Mouse (Mus musculus): ENCODE measurements around the gene Sesn1. TPM values are rescaled to one million over a fixed set of nuclear protein-coding genes. Genes with fewer than 3 reads are reported as not detected.

Gene Sesn1
- polyA plus RNA-seq, 1 experiment: 9.7 TPM

GRCm38 (mm10) chr10:41901864-41902263, 92.1 kb downstream of the Sesn1 start:
- Histone ChIP-seq H3ac (ENCODE audit: control insufficient read depth, insufficient read length) (no peak overlapping the region), H3K4me3 (no peak overlapping the region), H3K36me3 (ENCODE audit: control insufficient read depth, insufficient read depth) (peaks cover 21% of the 10 kb centered on the region), H3K4me2 (ENCODE audit: low read depth) (no peak overlapping the region), H3K79me2 (ENCODE audit: control insufficient read depth, insufficient read depth) (no peaks in the 10 kb centered on the region), H3K27me3 (ENCODE audit: control insufficient read depth, insufficient read depth, insufficient read length) (no peaks in the 10 kb centered on the region)
- no peak for TF ChIP-seq E2F4 (IDR thresholded peaks at IDR 0.05; ENCODE audit: insufficient read depth)
- TF ChIP-seq TCF12 (IDR thresholded peaks at IDR 0.05; ENCODE audit: insufficient read depth, poor library complexity, severe bottlenecking): no peak
- TF ChIP-seq SRF (IDR thresholded peaks at IDR 0.05; ENCODE audit: control insufficient read depth, insufficient read length, low read depth): no peak
- no peak for TF ChIP-seq CEBPB (IDR thresholded peaks at IDR 0.05; ENCODE audit: insufficient read depth, poor library complexity, severe bottlenecking)
- TF ChIP-seq REST (IDR thresholded peaks at IDR 0.05; ENCODE audit: insufficient read depth, insufficient read length): no peak
- no peak for TF ChIP-seq USF1 (IDR thresholded peaks at IDR 0.05; ENCODE audit: low read depth)
- TF ChIP-seq MYOG (IDR thresholded peaks at IDR 0.05; ENCODE audit: control insufficient read depth in 1 of 3, insufficient read depth in 1 of 3, insufficient read length in 2 of 3, low read depth in 2 of 3): peak in 2 of 3 experiments; percentile 86 to 87
- TF ChIP-seq TCF3 (IDR thresholded peaks at IDR 0.05; ENCODE audit: insufficient read length, low read depth): no peak
- no peak for TF ChIP-seq MAX (IDR thresholded peaks at IDR 0.05; ENCODE audit: low read depth)
- TF ChIP-seq POLR2AphosphoS2 (IDR thresholded peaks at IDR 0.05; ENCODE audit: insufficient read length, low read depth): no peak
- TF ChIP-seq MYOD1 (IDR thresholded peaks at IDR 0.05; ENCODE audit: control insufficient read depth in 1 of 3, insufficient read length in 2 of 3, low read depth in 2 of 3): peak; percentile 37 to 85 (median 43)
- no peak for TF ChIP-seq POLR2A (IDR thresholded peaks at IDR 0.05; ENCODE audit: insufficient read length, low read depth)

- Histone ChIP-seq H3K4me3 (no peak overlapping the region), H3K27me3 (ENCODE audit: control insufficient read depth, insufficient read depth, insufficient read length) (no peaks in the 10 kb centered on the region), H3K36me3 (ENCODE audit: control insufficient read depth, insufficient read depth) (peaks cover 18% of the 10 kb centered on the region), H3K79me2 (ENCODE audit: control insufficient read depth, insufficient read depth) (no peaks in the 10 kb centered on the region), H3K4me2 (ENCODE audit: low read depth) (no peak overlapping the region), H3ac (ENCODE audit: control insufficient read depth, insufficient read length) (no peak overlapping the region)
- no peak for TF ChIP-seq TCF3 (IDR thresholded peaks at IDR 0.05; ENCODE audit: insufficient read length, low read depth)
- no peak for TF ChIP-seq MYOG (IDR thresholded peaks at IDR 0.05; ENCODE audit: control insufficient read depth in 1 of 3, insufficient read depth in 1 of 3, insufficient read length in 2 of 3, low read depth in 2 of 3)
- no peak for TF ChIP-seq E2F4 (IDR thresholded peaks at IDR 0.05; ENCODE audit: insufficient read depth)
- no peak for TF ChIP-seq SRF (IDR thresholded peaks at IDR 0.05; ENCODE audit: control insufficient read depth, insufficient read length, low read depth)
- no peak for TF ChIP-seq TCF12 (IDR thresholded peaks at IDR 0.05; ENCODE audit: insufficient read depth, poor library complexity, severe bottlenecking)
- TF ChIP-seq POLR2AphosphoS2 (IDR thresholded peaks at IDR 0.05; ENCODE audit: insufficient read length, low read depth): no peak
- no peak for TF ChIP-seq POLR2A (IDR thresholded peaks at IDR 0.05; ENCODE audit: insufficient read length, low read depth)
- TF ChIP-seq MYOD1 (IDR thresholded peaks at IDR 0.05; ENCODE audit: control insufficient read depth in 1 of 3, insufficient read length in 2 of 3, low read depth in 2 of 3): no peak
- TF ChIP-seq MAX (IDR thresholded peaks at IDR 0.05; ENCODE audit: low read depth): no peak
- TF ChIP-seq USF1 (IDR thresholded peaks at IDR 0.05; ENCODE audit: low read depth): no peak
- no peak for TF ChIP-seq CEBPB (IDR thresholded peaks at IDR 0.05; ENCODE audit: insufficient read depth, poor library complexity, severe bottlenecking)
- TF ChIP-seq REST (IDR thresholded peaks at IDR 0.05; ENCODE audit: insufficient read depth, insufficient read length): no peak
Observed at GRCm38 (mm10) chr10:41907473-41907872, 97.7 kb downstream of the Sesn1 start.

- no peaks in the 10 kb centered on the region for H3K79me2 ChIP-seq (ENCODE audit: control insufficient read depth, insufficient read depth)
- H3K36me3 ChIP-seq (ENCODE audit: control insufficient read depth, insufficient read depth): peaks cover 18% of the 10 kb centered on the region
- no peak for TF ChIP-seq POLR2AphosphoS2 (IDR thresholded peaks at IDR 0.05; ENCODE audit: insufficient read length, low read depth)
- TF ChIP-seq MYOG (IDR thresholded peaks at IDR 0.05; ENCODE audit: control insufficient read depth in 1 of 3, insufficient read depth in 1 of 3, insufficient read length in 2 of 3, low read depth in 2 of 3): peak in 2 of 3 experiments; percentile 20 to 68
- TF ChIP-seq POLR2A (IDR thresholded peaks at IDR 0.05; ENCODE audit: insufficient read length, low read depth): no peak
- peak in 2 of 3 experiments; percentile 75 to 76 for TF ChIP-seq MYOD1 (IDR thresholded peaks at IDR 0.05; ENCODE audit: control insufficient read depth in 1 of 3, insufficient read length in 2 of 3, low read depth in 2 of 3)
- TF ChIP-seq REST (IDR thresholded peaks at IDR 0.05; ENCODE audit: insufficient read depth, insufficient read length): no peak
- no peak for TF ChIP-seq E2F4 (IDR thresholded peaks at IDR 0.05; ENCODE audit: insufficient read depth)
- H3K4me2 ChIP-seq (ENCODE audit: low read depth): no peak overlapping the region
- H3ac ChIP-seq (ENCODE audit: control insufficient read depth, insufficient read length): no peak overlapping the region
- H3K4me3 ChIP-seq: no peak overlapping the region
- no peaks in the 10 kb centered on the region for H3K27me3 ChIP-seq (ENCODE audit: control insufficient read depth, insufficient read depth, insufficient read length)
Observed at GRCm38 (mm10) chr10:41907950-41908349, 98.2 kb downstream of the Sesn1 start.

GRCm38 (mm10) chr10:41908899-41909298, 99.2 kb downstream of the Sesn1 start:
- Histone ChIP-seq H3ac (ENCODE audit: control insufficient read depth, insufficient read length) (no peak overlapping the region), H3K79me2 (ENCODE audit: control insufficient read depth, insufficient read depth) (no peaks in the 10 kb centered on the region), H3K4me2 (ENCODE audit: low read depth) (no peak overlapping the region), H3K36me3 (ENCODE audit: control insufficient read depth, insufficient read depth) (peaks cover 17% of the 10 kb centered on the region), H3K4me3 (no peak overlapping the region), H3K27me3 (ENCODE audit: control insufficient read depth, insufficient read depth, insufficient read length) (no peaks in the 10 kb centered on the region)
- TF ChIP-seq TCF12 (IDR thresholded peaks at IDR 0.05; ENCODE audit: insufficient read depth, poor library complexity, severe bottlenecking) (no peak), E2F4 (IDR thresholded peaks at IDR 0.05; ENCODE audit: insufficient read depth) (no peak), MYOG (IDR thresholded peaks at IDR 0.05; ENCODE audit: control insufficient read depth in 1 of 3, insufficient read depth in 1 of 3, insufficient read length in 2 of 3, low read depth in 2 of 3) (no peak), CEBPB (IDR thresholded peaks at IDR 0.05; ENCODE audit: insufficient read depth, poor library complexity, severe bottlenecking) (no peak), MYOD1 (IDR thresholded peaks at IDR 0.05; ENCODE audit: control insufficient read depth in 1 of 3, insufficient read length in 2 of 3, low read depth in 2 of 3) (no peak), TCF3 (IDR thresholded peaks at IDR 0.05; ENCODE audit: insufficient read length, low read depth) (no peak), MAX (IDR thresholded peaks at IDR 0.05; ENCODE audit: low read depth) (no peak), REST (IDR thresholded peaks at IDR 0.05; ENCODE audit: insufficient read depth, insufficient read length) (no peak), POLR2AphosphoS2 (IDR thresholded peaks at IDR 0.05; ENCODE audit: insufficient read length, low read depth) (no peak), POLR2A (IDR thresholded peaks at IDR 0.05; ENCODE audit: insufficient read length, low read depth) (no peak), USF1 (IDR thresholded peaks at IDR 0.05; ENCODE audit: low read depth) (no peak)

Data from myocyte (in vitro differentiated cells).